ENCODE assay signal across 8 mouse cellular contexts in the genomic region with DNA sequence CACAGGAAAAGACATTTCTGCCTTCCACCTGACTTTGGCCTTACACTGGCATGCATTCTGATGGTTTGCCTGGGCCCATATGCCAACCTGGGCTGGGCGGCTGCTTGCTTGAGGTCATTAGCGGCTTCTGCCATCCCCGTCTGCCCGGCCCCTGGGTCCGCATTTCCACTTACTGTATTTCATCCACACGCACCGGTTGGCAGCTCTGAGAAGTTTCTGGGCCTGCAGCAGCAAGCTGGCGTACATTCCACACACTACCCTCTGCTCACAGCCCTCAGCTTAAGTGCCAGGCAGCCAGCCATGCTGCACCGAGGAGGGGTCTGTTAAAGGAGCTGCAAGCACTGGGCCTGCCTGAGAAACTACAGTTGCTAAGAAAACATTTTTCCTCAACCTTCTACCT. TPM values are rescaled to one million over a fixed set of nuclear protein-coding genes. Genes with fewer than 3 reads are reported as not detected.
DNase-seq lines count a peak whose midpoint lies in the region; TF ChIP-seq lines count a peak whose summit lies in the region.
"Had no signal": no experiment of that assay in that cellular context is flagged by ENCODE, and none has a peak within 500 bp of the region (broad histone marks: within the 10 kb centered on the region; RNA-seq: fewer than 3 reads in every experiment).

No protein-coding gene starts in this region.

- H3K27ac ChIP-seq in layer of hippocampus, adult 2 months, result peak overlapping the region; percentile 28; the same call in 1 of the 2 replicates
- H3K27ac ChIP-seq: macrophage had no signal

- no peak overlapping the region for H3K4me3 ChIP-seq in layer of hippocampus, adult 2 months

- TF ChIP-seq CTCF in layer of hippocampus, adult 2 months (conservative IDR thresholded peaks at IDR 0.05), result no peak

- DNase-seq in layer of hippocampus, adult 2 months (ENCODE audit: low spot score in 2 of 2), result no peak
- DNase-seq in layer of hippocampus, adult 8-10 months (ENCODE audit: low spot score in 2 of 2), result no peak
- DNase-seq in Muller cell, postnatal 12 days (ENCODE audit: inconsistent ontology term), result peak; percentile 33
- peak; percentile 52 to 56 for DNase-seq in cerebellum, adult 18-20 months
- peak; percentile 46 for DNase-seq in heart, postnatal 4 days
- DNase-seq in adrenal gland, postnatal 4 days (ENCODE audit: low spot score in 2 of 2), result no peak
- no peak for DNase-seq in T-cell, adult 2 months (ENCODE audit: low spot score)

RNA-seq across cellular contexts. Expression of a gene that starts 13.5 kb away (rescaled TPM):
- total RNA-seq in layer of hippocampus, adult 2 months (2021), result 10 to 100 TPM; 60.6 to 61.5 TPM
- 10 to 100 TPM; 55.1 to 68.0 (median 58.4) TPM for total RNA-seq in layer of hippocampus, adult 8-10 months (2022)
- total RNA-seq in heart, postnatal 4 days (2021), result 10 to 100 TPM; 22.6 to 22.8 TPM
- total RNA-seq in adrenal gland, postnatal 4 days (2021), result 10 to 100 TPM; 43.7 to 44.7 TPM

Comparison
In these comparisons a context has a peak if more than half of its experiments do, and no peak if none do; other contexts are left out.
1. DNase-seq: peak in Muller cell, postnatal 12 days (single experiment), cerebellum, adult 18-20 months (2 of 2) and heart, postnatal 4 days (single experiment); none in layer of hippocampus, adult 2 months (0 of 2), layer of hippocampus, adult 8-10 months (0 of 2), adrenal gland, postnatal 4 days (0 of 2) and T-cell, adult 2 months (single experiment).